Mouse (Mus musculus) hindbrain, embryonic 12.5 days (tissue): ENCODE measurements around the gene Rab38. TPM values are rescaled to one million over a fixed set of nuclear protein-coding genes. Genes with fewer than 3 reads are reported as not detected.
A peak's percentile ranks its signal among the peaks of the same experiment; 100 is the strongest.

Experiments used
- ATAC-seq: fragments of 200-750 bp; cut with Nextera tagmentation; 2 replicates; pipeline ENCODE4 v1.8.0; 2017; ENCODE audit warnings: moderate TSS enrichment; ENCODE audit not compliant: low FRiP score
- H3K27ac ChIP-seq: fragments of 300-500 bp; sonication (generic); 2 replicates; pipeline ENCODE4 v1.5.1; 2016; ENCODE audit warnings: mild to moderate bottlenecking
- H3K27me3 ChIP-seq: fragments of 300-500 bp; sonication (generic); 2 replicates; pipeline ENCODE4 v1.6.1; 2016; ENCODE audit warnings: mild to moderate bottlenecking
- H3K36me3 ChIP-seq: fragments of 300-500 bp; sonication (generic); 2 replicates; pipeline ENCODE4 v1.6.1; 2016; ENCODE audit warnings: mild to moderate bottlenecking
- H3K4me1 ChIP-seq: fragments of 300-500 bp; sonication (generic); 2 replicates; pipeline ENCODE4 v1.6.1; 2016
- H3K4me2 ChIP-seq: fragments of 300-500 bp; sonication (generic); replicated peaks from 2 replicates; pipeline ENCODE4 v1.6.1; 2016; ENCODE audit warnings: mild to moderate bottlenecking
- H3K4me3 ChIP-seq: fragments of 300-500 bp; sonication (generic); 2 replicates; pipeline ENCODE4 v1.5.1; 2016; ENCODE audit warnings: mild to moderate bottlenecking
- H3K9ac ChIP-seq: fragments of 300-500 bp; sonication (generic); 2 replicates; pipeline ENCODE4 v1.6.1; 2016; ENCODE audit warnings: mild to moderate bottlenecking, moderate library complexity
- H3K9me3 ChIP-seq: fragments of 300-500 bp; sonication (generic); replicated peaks from 2 replicates; pipeline ENCODE4 v1.6.1; 2016; ENCODE audit warnings: mild to moderate bottlenecking
- WGBS: fragments of 180-500 bp; shearing (Covaris S2); methylation state at CpG from one replicate; pipeline ENCODE4 v1.1.7; 2016; 5-methylcytosine and 5-hydroxymethylcytosine counted together
- polyA plus RNA-seq: library from polyadenylated mRNA; unstranded; fragments of >200 nt; fragmentation: Nextera tagmentation; extraction: Ambion mirVana; gene quantifications from 2 replicates; pipeline ENCODE4 v1.2.1, GENCODE M21; 2016

Gene Rab38
- 3.2 and 3.3 TPM in 2 replicates for polyA plus RNA-seq

- Histone ChIP-seq H3K27me3 (peaks cover 16% of the 10 kb centered on the region), H3K9ac (peak within 1 kb of the TSS; percentile 45; the same call in 1 of the 2 replicates), H3K9me3 (no peaks in the 10 kb centered on the region), H3K4me1 (no peaks in the 10 kb centered on the region), H3K4me3 (peak within 1 kb of the TSS; percentile 50), H3K27ac (no peak within 1 kb of the TSS), H3K4me2 (peak within 1 kb of the TSS; percentile 96), H3K36me3 (no peaks in the 10 kb centered on the region)
- ATAC-seq: peak; percentile 88
- WGBS: under 1% methylated on average over 35 of the region's 35 CpGs
Measured at GRCm38 (mm10) chr7:88429786-88430691, at the start of gene Rab38. Rab38 (plus strand) TSS chr7:88430273.

GRCm38 (mm10) chr7:88394568-88394967 lies 35.5 kb upstream of the Rab38 start:
- H3K36me3 ChIP-seq: no peaks in the 10 kb centered on the region
- ATAC-seq: no peak
- no peaks in the 10 kb centered on the region for H3K4me1 ChIP-seq
- H3K4me2 ChIP-seq: no peak overlapping the region
- no peaks in the 10 kb centered on the region for H3K9me3 ChIP-seq
- H3K9ac ChIP-seq: no peak overlapping the region
- no peaks in the 10 kb centered on the region for H3K27me3 ChIP-seq
- WGBS: 63% methylated on average over 1 of the region's 1 CpGs
- H3K27ac ChIP-seq: no peak overlapping the region
- H3K4me3 ChIP-seq: no peak overlapping the region

DNA sequence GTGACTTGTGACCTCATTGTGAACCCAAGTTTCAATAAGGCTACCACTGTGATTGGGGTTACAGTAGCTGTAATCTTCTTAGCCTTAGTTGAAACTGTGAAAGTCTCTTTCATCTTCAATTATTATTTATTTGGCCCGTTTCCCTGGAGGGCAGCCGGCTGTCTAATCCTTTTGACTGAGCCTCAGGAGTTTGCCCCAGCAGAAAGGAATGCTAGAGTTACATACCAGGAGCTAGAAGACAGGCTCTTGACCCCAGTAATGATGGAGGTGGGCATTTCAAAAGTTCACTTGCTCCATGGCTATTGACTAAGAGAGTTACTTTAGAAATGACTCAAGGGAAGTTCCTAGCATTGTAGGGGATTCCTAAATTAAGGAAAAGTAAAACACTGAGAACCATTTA lies 34.3 kb upstream of the Rab38 start:
- H3K4me2 ChIP-seq: no peak overlapping the region
- no peaks in the 10 kb centered on the region for H3K36me3 ChIP-seq
- WGBS: 54% methylated on average over 2 of the region's 2 CpGs
- H3K27ac ChIP-seq: no peak overlapping the region
- no peak overlapping the region for H3K9ac ChIP-seq
- H3K4me1 ChIP-seq: no peaks in the 10 kb centered on the region
- H3K4me3 ChIP-seq: no peak overlapping the region
- ATAC-seq: no peak
- no peaks in the 10 kb centered on the region for H3K27me3 ChIP-seq
- H3K9me3 ChIP-seq: no peaks in the 10 kb centered on the region

GRCm38 (mm10) chr7:88405311-88405710 lies 24.8 kb upstream of the Rab38 start:
- H3K27ac ChIP-seq: no peak overlapping the region
- 97% methylated on average over 1 of the region's 1 CpGs for WGBS
- no peaks in the 10 kb centered on the region for H3K27me3 ChIP-seq
- no peak overlapping the region for H3K9ac ChIP-seq
- no peaks in the 10 kb centered on the region for H3K36me3 ChIP-seq
- no peak overlapping the region for H3K4me2 ChIP-seq
- H3K4me1 ChIP-seq: no peaks in the 10 kb centered on the region
- no peak for ATAC-seq
- H3K4me3 ChIP-seq: no peak overlapping the region
- H3K9me3 ChIP-seq: no peaks in the 10 kb centered on the region

GRCm38 (mm10) chr7:88406466-88406865 lies 23.6 kb upstream of the Rab38 start:
- 82% methylated on average over 2 of the region's 2 CpGs for WGBS
- no peak for ATAC-seq
- Histone ChIP-seq H3K36me3 (no peaks in the 10 kb centered on the region), H3K9me3 (no peaks in the 10 kb centered on the region), H3K4me1 (no peaks in the 10 kb centered on the region), H3K9ac (no peak overlapping the region), H3K27me3 (no peaks in the 10 kb centered on the region), H3K4me3 (no peak overlapping the region), H3K4me2 (no peak overlapping the region), H3K27ac (no peak overlapping the region)

GRCm38 (mm10) chr7:88421821-88422220 lies 8.3 kb upstream of the Rab38 start:
- H3K4me1 ChIP-seq: no peaks in the 10 kb centered on the region
- no peak overlapping the region for H3K4me2 ChIP-seq
- H3K27ac ChIP-seq: no peak overlapping the region
- no peaks in the 10 kb centered on the region for H3K36me3 ChIP-seq
- no peak overlapping the region for H3K9ac ChIP-seq
- H3K9me3 ChIP-seq: no peaks in the 10 kb centered on the region
- ATAC-seq: no peak
- H3K27me3 ChIP-seq: no peaks in the 10 kb centered on the region
- no peak overlapping the region for H3K4me3 ChIP-seq

- Histone ChIP-seq H3K9me3 (no peaks in the 10 kb centered on the region), H3K36me3 (no peaks in the 10 kb centered on the region), H3K4me3 (no peak overlapping the region), H3K4me1 (no peaks in the 10 kb centered on the region), H3K4me2 (no peak overlapping the region), H3K27ac (no peak overlapping the region), H3K27me3 (no peaks in the 10 kb centered on the region), H3K9ac (no peak overlapping the region)
- WGBS: 83% methylated on average over 2 of the region's 2 CpGs
- no peak for ATAC-seq
Measured at GRCm38 (mm10) chr7:88423889-88424288, 6.2 kb upstream of the Rab38 start.

GRCm38 (mm10) chr7:88425744-88426143 lies 4.3 kb upstream of the Rab38 start:
- ATAC-seq: no peak
- 81% methylated on average over 3 of the region's 3 CpGs for WGBS
- no peaks in the 10 kb centered on the region for H3K4me1 ChIP-seq

DNA sequence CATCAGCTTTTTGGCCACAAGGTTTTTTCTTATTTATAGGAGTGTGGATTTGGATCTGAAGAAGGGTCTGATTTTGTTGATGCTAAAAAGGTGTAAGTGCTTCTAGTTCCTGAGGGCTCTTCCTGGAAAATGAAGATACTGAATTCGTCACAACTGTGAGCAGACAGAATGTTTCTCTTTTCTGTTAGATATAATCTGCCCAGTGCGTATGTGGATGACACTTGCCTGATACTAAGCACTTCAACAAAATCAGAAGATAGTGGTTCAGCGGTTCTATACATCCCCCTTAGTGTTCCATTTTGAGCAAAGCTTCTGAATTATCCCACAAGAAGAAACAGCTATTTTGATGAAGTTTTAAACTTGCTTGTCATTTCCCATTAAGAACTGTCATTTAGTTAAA lies 2.6 kb upstream of the Rab38 start:
- Histone ChIP-seq H3K27ac (no peak overlapping the region), H3K9ac (no peak overlapping the region), H3K27me3 (peaks cover 16% of the 10 kb centered on the region), H3K36me3 (no peaks in the 10 kb centered on the region), H3K4me3 (no peak overlapping the region), H3K9me3 (no peaks in the 10 kb centered on the region), H3K4me2 (no peak overlapping the region), H3K4me1 (no peaks in the 10 kb centered on the region)
- 91% methylated on average over 3 of the region's 3 CpGs for WGBS
- ATAC-seq: no peak

More at GRCm38 (mm10) chr7:88425744-88426143, 4.3 kb upstream of the Rab38 start:
- H3K4me3 ChIP-seq: no peak overlapping the region
- H3K27me3 ChIP-seq: peaks cover 8% of the 10 kb centered on the region
- no peaks in the 10 kb centered on the region for H3K36me3 ChIP-seq
- H3K27ac ChIP-seq: no peak overlapping the region
- H3K9me3 ChIP-seq: no peaks in the 10 kb centered on the region
- no peak overlapping the region for H3K9ac ChIP-seq
- no peak overlapping the region for H3K4me2 ChIP-seq

GRCm38 (mm10) chr7:88430692-88431084 lies 615 bp downstream of the Rab38 start:
- Histone ChIP-seq H3K9me3 (no peaks in the 10 kb centered on the region), H3K36me3 (no peaks in the 10 kb centered on the region), H3K9ac (peak overlapping the region; percentile 45; the same call in 1 of the 2 replicates)

GRCm38 (mm10) chr7:88440301-88440700 lies 10.2 kb downstream of the Rab38 start:
- Histone ChIP-seq H3K27ac (no peak overlapping the region), H3K9me3 (no peaks in the 10 kb centered on the region), H3K9ac (no peak overlapping the region), H3K4me2 (no peak overlapping the region), H3K27me3 (no peaks in the 10 kb centered on the region), H3K4me1 (no peaks in the 10 kb centered on the region), H3K36me3 (no peaks in the 10 kb centered on the region), H3K4me3 (no peak overlapping the region)
- no peak for ATAC-seq

More at GRCm38 (mm10) chr7:88430692-88431084, 615 bp downstream of the Rab38 start:
- no peaks in the 10 kb centered on the region for H3K4me1 ChIP-seq
- ATAC-seq: no peak
- H3K27me3 ChIP-seq: peaks cover 16% of the 10 kb centered on the region
- H3K4me2 ChIP-seq: peak overlapping the region; percentile 96
- H3K27ac ChIP-seq: no peak overlapping the region
- peak overlapping the region; percentile 50 for H3K4me3 ChIP-seq
- WGBS: 4% methylated on average over 13 of the region's 13 CpGs

GRCm38 (mm10) chr7:88442649-88443048 lies 12.6 kb downstream of the Rab38 start:
- Histone ChIP-seq H3K36me3 (no peaks in the 10 kb centered on the region), H3K9ac (no peak overlapping the region), H3K4me2 (no peak overlapping the region), H3K4me3 (no peak overlapping the region), H3K27ac (no peak overlapping the region), H3K4me1 (no peaks in the 10 kb centered on the region), H3K9me3 (no peaks in the 10 kb centered on the region), H3K27me3 (no peaks in the 10 kb centered on the region)
- no peak for ATAC-seq

GRCm38 (mm10) chr7:88443435-88443834 lies 13.4 kb downstream of the Rab38 start:
- ATAC-seq: no peak
- Histone ChIP-seq H3K27ac (no peak overlapping the region), H3K4me3 (no peak overlapping the region), H3K36me3 (no peaks in the 10 kb centered on the region), H3K4me1 (no peaks in the 10 kb centered on the region), H3K4me2 (no peak overlapping the region), H3K27me3 (no peaks in the 10 kb centered on the region), H3K9me3 (no peaks in the 10 kb centered on the region), H3K9ac (no peak overlapping the region)
- WGBS: 80% methylated on average over 4 of the region's 4 CpGs
